Mouse (Mus musculus) kidney, embryonic 14.5 days (tissue): ENCODE measurements around the gene Pomc. TPM values are rescaled to one million over a fixed set of nuclear protein-coding genes. Genes with fewer than 3 reads are reported as not detected.

Experiments
- ATAC-seq: fragments of 200-750 bp; cut with Nextera tagmentation; 2 replicates; pipeline ENCODE4 v1.8.0; 2017; ENCODE audit warnings: moderate number of reproducible peaks, mild to moderate bottlenecking, moderate TSS enrichment, moderate library complexity; ENCODE audit not compliant: low FRiP score, low TSS enrichment
- H3K27ac ChIP-seq: fragments of 300-500 bp; sonication (generic); 2 replicates; pipeline ENCODE4 v1.5.1; 2014; ENCODE audit warnings: low read depth, mild to moderate bottlenecking, low read length, moderate library complexity, mixed read lengths
- H3K27me3 ChIP-seq: fragments of 300-500 bp; sonication (generic); 2 replicates; pipeline ENCODE4 v1.6.1; 2014; ENCODE audit warnings: mild to moderate bottlenecking, low read length; ENCODE audit not compliant: control insufficient read depth, insufficient read depth
- H3K36me3 ChIP-seq: fragments of 300-500 bp; sonication (generic); 2 replicates; pipeline ENCODE4 v1.6.1; 2014; ENCODE audit warnings: low read length, mixed read lengths; ENCODE audit not compliant: control insufficient read depth, insufficient read depth
- H3K4me1 ChIP-seq: fragments of 300-500 bp; sonication (generic); 2 replicates; pipeline ENCODE4 v1.6.1; 2014; ENCODE audit warnings: low read length, mixed read lengths; ENCODE audit not compliant: control insufficient read depth, insufficient read depth
- H3K4me2 ChIP-seq: fragments of 300-500 bp; sonication (generic); replicated peaks from 2 replicates; pipeline ENCODE4 v1.6.1; 2014; ENCODE audit warnings: low read depth, mild to moderate bottlenecking, low read length
- H3K4me3 ChIP-seq: fragments of 300-500 bp; sonication (generic); 2 replicates; pipeline ENCODE4 v1.5.1; 2014; ENCODE audit warnings: mild to moderate bottlenecking, low read length
- H3K9ac ChIP-seq: fragments of 300-500 bp; sonication (generic); 2 replicates; pipeline ENCODE4 v1.6.1; 2014; ENCODE audit warnings: low read depth, mild to moderate bottlenecking, low read length, moderate library complexity
- H3K9me3 ChIP-seq: fragments of 300-500 bp; sonication (generic); 2 replicates; pipeline ENCODE4 v1.6.1; 2016; ENCODE audit warnings: low read length; ENCODE audit not compliant: control insufficient read depth
- WGBS: fragments of 180-500 bp; shearing (Covaris S2); extraction: QIAGEN DNeasy Blood & Tissue Kit; methylation state at CpG from one replicate; pipeline ENCODE4 v1.1.7; 2014; 5-methylcytosine and 5-hydroxymethylcytosine counted together
- polyA plus RNA-seq: library from polyadenylated mRNA; unstranded; fragments of >200 nt; fragmentation: Nextera tagmentation; extraction: Ambion mirVana; gene quantifications from 2 replicates; pipeline ENCODE4 v1.2.1, GENCODE M21; 2014

Pomc gene
- polyA plus RNA-seq: 3.6 and 4.8 TPM in 2 replicates

DNA sequence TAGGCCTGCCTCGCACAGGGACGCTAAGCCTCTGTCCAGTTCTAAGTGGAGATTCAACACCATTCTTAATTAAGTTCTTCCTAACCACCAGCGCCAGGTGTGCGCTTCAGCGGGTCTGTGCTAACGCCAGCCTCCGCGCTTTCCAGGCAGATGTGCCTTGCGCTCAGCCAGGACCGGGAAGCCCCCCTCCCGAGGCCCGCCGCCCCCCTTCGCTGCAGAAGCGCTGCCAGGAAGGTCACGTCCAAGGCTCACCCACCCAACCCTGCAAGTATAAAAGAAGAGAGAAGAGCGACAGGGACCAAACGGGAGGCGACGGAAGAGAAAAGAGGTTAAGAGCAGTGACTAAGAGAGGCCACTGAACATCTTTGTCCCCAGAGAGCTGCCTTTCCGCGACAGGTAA lies at the start of gene Pomc:
Gene Pomc (plus strand): TSS at position 301 of the 400 bp plus-strand sequence.
- H3K9me3 ChIP-seq: no peaks in the 10 kb centered on the region
- no peaks in the 10 kb centered on the region for H3K4me1 ChIP-seq
- H3K36me3 ChIP-seq: no peaks in the 10 kb centered on the region
- no peak for ATAC-seq
- H3K27ac ChIP-seq: no peak within 1 kb of the TSS
- H3K27me3 ChIP-seq: peaks cover 6% of the 10 kb centered on the region; the same call in 1 of the 2 replicates
- no peak within 1 kb of the TSS for H3K9ac ChIP-seq
- no peak within 1 kb of the TSS for H3K4me3 ChIP-seq
- WGBS: 21% methylated on average over 22 of the region's 22 CpGs
- H3K4me2 ChIP-seq: no peak within 1 kb of the TSS

DNA sequence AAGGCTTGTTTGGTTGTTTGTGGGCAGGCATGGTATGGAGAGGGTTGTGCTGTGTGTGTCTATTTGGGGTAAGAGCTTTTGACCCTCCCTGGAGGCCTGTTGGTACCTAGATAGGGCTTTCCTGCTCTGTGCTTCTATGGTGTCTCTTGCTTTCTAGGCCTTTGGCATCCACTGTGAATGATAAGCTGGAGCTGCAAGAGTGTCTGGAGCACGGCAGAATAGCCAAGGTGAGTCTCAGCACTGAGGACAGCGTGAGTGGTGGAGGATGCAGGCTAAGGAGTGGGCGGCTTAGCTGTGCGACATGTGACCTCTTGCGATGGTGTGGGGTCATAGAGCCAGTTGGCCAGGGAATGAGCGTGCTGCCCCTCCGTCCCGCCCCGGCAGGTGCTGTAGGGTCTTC lies 49.3 kb upstream of the Pomc start:
- Histone ChIP-seq H3K9me3 (no peaks in the 10 kb centered on the region), H3K27ac (no peak overlapping the region), H3K4me2 (no peak overlapping the region), H3K4me1 (no peaks in the 10 kb centered on the region), H3K9ac (no peak overlapping the region), H3K27me3 (no peaks in the 10 kb centered on the region), H3K36me3 (peaks cover 84% of the 10 kb centered on the region), H3K4me3 (no peak overlapping the region)
- no peak for ATAC-seq
- WGBS: 88% methylated on average over 9 of the region's 9 CpGs

DNA sequence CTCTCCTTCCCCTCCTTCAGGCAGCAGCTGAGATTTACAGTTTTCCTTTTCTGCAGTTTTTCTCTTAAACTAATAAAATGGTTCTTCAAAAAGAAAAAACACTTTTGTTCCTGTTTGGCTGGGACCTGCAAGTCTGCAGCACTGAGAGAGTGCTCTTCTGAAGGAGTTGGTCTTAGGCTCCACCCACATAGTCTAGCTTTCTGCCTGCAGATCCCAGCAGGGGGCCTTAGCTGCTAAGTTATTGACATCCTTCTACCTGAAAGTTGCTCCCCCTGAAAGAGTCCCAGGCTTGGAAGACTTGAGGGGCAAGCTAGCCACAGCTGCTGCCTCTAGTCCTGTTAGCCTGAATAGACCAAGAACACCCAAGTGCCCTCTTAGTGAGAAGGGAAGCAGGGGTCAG lies 48.4 kb upstream of the Pomc start:
- H3K27me3 ChIP-seq: no peaks in the 10 kb centered on the region
- H3K27ac ChIP-seq: no peak overlapping the region
- no peak for ATAC-seq
- H3K9ac ChIP-seq: no peak overlapping the region
- no peak overlapping the region for H3K4me2 ChIP-seq
- no peaks in the 10 kb centered on the region for H3K4me1 ChIP-seq
- H3K36me3 ChIP-seq: peaks cover 84% of the 10 kb centered on the region
- no peaks in the 10 kb centered on the region for H3K9me3 ChIP-seq
- no peak overlapping the region for H3K4me3 ChIP-seq

DNA sequence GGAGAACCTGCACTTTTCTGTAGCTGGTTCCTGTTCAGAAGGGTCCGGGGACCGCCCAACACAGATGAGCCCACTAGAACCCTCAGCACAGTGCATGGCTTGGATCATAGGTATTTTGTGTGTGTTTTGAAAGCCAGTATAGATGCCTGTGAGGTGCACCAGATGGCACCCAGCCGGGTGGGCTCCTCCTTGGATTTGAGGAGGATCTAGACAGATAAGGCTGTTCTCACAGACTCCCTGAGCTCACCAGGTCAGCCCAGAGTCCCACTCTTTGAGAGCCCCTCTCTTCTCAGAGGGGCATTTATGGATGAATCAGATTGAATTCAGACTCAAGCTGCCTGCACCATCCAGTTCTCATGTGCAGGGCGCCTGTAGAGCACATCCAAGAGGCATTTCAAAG lies 47.7 kb upstream of the Pomc start:
- Histone ChIP-seq H3K36me3 (peaks cover 77% of the 10 kb centered on the region), H3K27ac (no peak overlapping the region), H3K4me1 (no peaks in the 10 kb centered on the region), H3K9ac (no peak overlapping the region), H3K9me3 (no peaks in the 10 kb centered on the region), H3K4me2 (no peak overlapping the region), H3K27me3 (no peaks in the 10 kb centered on the region), H3K4me3 (no peak overlapping the region)
- 83% methylated on average over 4 of the region's 4 CpGs for WGBS
- ATAC-seq: no peak

DNA sequence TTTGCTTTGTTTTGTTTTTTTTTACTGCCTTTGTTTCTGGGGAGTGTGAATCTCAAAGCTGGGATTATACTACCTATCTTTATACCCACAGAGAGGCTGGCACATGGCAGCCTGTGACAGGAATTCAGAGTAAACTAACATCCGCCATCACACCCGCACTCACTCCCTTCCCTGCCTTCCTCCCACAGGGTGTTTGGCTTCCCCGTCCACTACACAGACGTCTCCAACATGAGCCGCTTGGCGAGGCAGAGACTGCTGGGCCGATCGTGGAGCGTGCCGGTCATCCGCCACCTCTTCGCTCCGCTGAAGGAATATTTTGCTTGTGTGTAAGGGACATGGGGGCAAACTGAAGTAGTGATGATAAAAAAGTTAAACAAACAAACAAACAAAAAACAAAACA lies 47.3 kb upstream of the Pomc start:
- no peak overlapping the region for H3K4me2 ChIP-seq
- WGBS: 71% methylated on average over 13 of the region's 13 CpGs
- H3K9ac ChIP-seq: no peak overlapping the region
- no peak for ATAC-seq
- H3K27ac ChIP-seq: no peak overlapping the region
- H3K27me3 ChIP-seq: no peaks in the 10 kb centered on the region
- H3K4me1 ChIP-seq: no peaks in the 10 kb centered on the region
- peaks cover 72% of the 10 kb centered on the region for H3K36me3 ChIP-seq
- no peaks in the 10 kb centered on the region for H3K9me3 ChIP-seq
- no peak overlapping the region for H3K4me3 ChIP-seq

DNA sequence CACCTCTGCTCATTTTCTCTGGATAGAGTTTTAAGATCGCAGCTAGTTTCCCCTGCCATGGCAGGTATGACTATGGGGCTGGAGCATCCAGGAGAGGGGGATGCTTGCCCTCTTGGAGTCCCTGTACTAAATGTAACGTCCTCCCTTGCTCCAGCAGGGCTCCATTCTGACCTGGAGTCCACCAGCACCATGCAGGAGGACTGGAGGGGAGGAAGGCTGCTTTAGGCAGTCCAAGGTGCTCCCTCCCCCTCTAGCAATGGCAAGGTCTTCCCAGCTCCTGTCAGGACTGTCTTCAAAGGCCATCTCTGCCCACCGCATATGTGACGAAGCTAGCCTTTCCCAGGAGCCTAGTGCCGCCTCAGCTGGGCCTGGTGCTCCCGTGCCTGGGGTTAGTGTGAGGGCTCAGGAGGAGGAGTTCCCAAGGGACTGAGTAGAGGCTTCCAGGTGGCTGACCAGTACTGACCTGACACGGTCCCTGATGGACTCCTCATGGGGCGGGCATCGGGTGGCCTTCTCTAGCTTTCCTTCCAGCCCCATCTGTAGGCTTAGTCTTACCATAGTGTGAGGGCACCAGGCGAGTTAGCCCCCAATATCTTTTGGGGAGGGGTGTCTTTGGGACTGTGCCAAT lies 44.2 kb upstream of the Pomc start:
- Histone ChIP-seq H3K27ac (no peak overlapping the region), H3K4me2 (no peak overlapping the region), H3K9me3 (no peaks in the 10 kb centered on the region), H3K4me1 (no peaks in the 10 kb centered on the region), H3K4me3 (no peak overlapping the region), H3K9ac (no peak overlapping the region), H3K27me3 (no peaks in the 10 kb centered on the region), H3K36me3 (peaks cover 52% of the 10 kb centered on the region)
- ATAC-seq: no peak
- 71% methylated on average over 10 of the region's 10 CpGs for WGBS

DNA sequence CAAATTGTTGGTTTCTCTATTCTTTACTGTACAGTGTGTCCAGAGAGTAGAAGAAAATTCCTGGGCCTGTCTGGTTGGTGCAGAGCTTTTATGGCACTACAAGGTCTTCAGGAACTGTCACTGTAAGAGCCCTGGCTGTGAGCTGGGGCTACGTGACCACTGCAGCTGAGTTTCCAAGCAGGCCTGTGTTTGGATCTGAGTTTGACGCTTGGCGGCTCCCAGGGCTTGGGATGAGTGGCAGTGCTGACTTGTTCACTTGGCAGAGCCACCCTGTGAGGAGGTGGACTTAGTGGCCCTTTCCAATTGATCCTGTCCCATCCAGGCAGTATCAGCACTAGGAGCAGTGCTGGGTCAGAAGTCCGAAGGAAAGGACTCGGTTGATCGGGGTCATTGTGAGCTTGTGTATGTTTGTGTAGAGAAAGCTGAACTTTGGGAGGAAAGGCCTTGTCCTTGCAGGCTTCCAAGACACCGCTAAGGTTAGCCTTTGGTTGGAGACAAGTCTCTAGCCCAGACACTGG lies 42.9 kb upstream of the Pomc start:
- H3K4me2 ChIP-seq: no peak overlapping the region
- no peak overlapping the region for H3K4me3 ChIP-seq
- ATAC-seq: no peak
- H3K4me1 ChIP-seq: no peaks in the 10 kb centered on the region
- no peak overlapping the region for H3K27ac ChIP-seq
- H3K27me3 ChIP-seq: no peaks in the 10 kb centered on the region
- peaks cover 39% of the 10 kb centered on the region for H3K36me3 ChIP-seq
- no peaks in the 10 kb centered on the region for H3K9me3 ChIP-seq
- WGBS: 90% methylated on average over 7 of the region's 7 CpGs
- H3K9ac ChIP-seq: no peak overlapping the region

DNA sequence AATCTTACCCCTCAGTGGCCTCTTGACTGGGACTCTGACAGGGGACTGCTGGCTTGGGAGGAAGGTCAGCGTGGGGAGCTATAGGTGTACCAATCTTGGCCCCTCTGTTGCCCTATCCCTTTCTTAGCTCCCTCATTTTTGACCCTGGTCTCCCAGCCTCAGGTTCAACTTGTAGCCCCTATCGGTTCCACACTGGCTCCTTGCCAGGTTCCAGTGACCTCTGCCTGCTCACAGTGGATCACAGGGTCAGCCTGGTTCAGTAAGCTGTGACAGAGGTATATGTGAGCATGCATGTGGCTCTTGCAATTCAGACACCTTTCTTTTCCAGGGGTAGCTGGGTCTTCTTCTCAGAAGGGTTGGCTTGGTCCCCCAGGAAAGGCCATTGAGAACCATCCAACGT lies 38.9 kb upstream of the Pomc start:
- no peak overlapping the region for H3K9ac ChIP-seq
- H3K4me2 ChIP-seq: no peak overlapping the region
- no peak for ATAC-seq
- no peaks in the 10 kb centered on the region for H3K9me3 ChIP-seq
- H3K36me3 ChIP-seq: peaks cover 6% of the 10 kb centered on the region; the same call in 1 of the 2 replicates
- no peak overlapping the region for H3K27ac ChIP-seq
- H3K4me1 ChIP-seq: peaks cover 9% of the 10 kb centered on the region
- 71% methylated on average over 3 of the region's 3 CpGs for WGBS
- no peaks in the 10 kb centered on the region for H3K27me3 ChIP-seq
- no peak overlapping the region for H3K4me3 ChIP-seq

DNA sequence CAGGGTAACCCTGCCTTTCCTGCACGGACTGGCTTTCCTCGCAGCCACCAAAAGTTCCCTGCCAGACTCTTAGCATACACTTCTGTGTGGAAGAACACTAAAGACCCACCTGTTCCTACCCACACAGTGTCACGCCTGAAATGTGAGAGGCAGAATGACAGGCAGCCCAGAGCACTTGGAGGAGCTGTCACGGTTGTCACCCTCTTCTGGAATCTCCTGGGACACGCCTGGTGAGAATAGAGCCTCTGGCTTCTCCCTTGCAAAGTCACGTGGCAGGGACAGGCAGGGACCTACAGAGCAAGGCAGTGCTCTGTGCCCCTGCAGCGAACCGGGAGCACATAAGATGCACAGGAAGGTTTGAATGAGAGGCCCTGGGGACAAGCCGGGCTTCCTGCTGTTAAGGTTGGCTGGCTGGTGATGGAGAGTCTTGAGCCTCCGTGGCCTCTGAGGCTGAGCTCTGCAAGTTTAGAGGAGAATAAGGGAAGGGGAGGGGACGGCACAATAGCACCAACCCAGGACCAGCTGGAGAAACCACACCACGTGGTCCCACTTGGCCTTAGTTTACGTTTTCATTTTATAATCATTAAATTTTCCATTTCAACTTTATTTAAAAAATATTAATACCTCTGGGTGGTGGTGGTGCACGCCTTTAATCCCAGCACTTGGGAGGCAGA lies 36.9 kb upstream of the Pomc start:
- Histone ChIP-seq H3K27ac (0 out of 2 replicates have a peak overlapping the region, but pooled peaks have one; percentile 30), H3K4me3 (no peak overlapping the region), H3K4me2 (no peak overlapping the region; the same call in 1 of the 2 replicates), H3K4me1 (peaks cover 9% of the 10 kb centered on the region), H3K27me3 (no peaks in the 10 kb centered on the region), H3K36me3 (peaks cover 6% of the 10 kb centered on the region; the same call in 1 of the 2 replicates), H3K9ac (no peak overlapping the region), H3K9me3 (no peaks in the 10 kb centered on the region)
- WGBS: 17% methylated on average over 14 of the region's 14 CpGs
- ATAC-seq: peak; percentile 72
